Mouse (Mus musculus): ENCODE measurements at regions not wholly inside any gene's neighbourhood (a gene's known extent, or its start where the extent isn't known, plus 50 kb on each side); places are given as distances from the start of the nearest gene placed in this dataset.

DNA sequence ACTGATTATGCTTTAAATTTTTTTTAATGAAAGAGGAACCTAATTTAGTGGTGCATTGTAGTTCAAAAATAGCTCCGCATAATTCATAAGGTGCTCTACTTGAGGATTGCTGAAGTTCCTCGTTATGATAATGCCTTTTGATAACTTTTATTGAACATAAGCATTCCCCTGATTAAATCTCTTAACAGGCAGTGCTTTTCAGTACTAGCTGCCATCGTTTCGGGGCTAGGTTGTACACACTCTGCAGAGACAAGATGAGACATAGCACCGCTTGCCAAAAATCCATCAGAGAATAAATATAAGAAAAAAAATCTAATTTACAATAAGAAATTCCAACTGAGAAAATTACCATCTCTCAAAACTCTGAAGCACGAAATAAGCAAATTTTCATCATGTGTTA, 433.7 kb upstream of the Adgrl4 start:
- TF ChIP-seq FLI1 (IDR thresholded peaks at IDR 0.05; ENCODE audit: low read length) = no peak
- TF ChIP-seq GATA1 (IDR thresholded peaks at IDR 0.05; ENCODE audit: borderline replicate concordance, low read length) = no peak

Data from megakaryocyte, embryonic 14.5 days (primary cell).